ENCODE assay signal across 9 mouse cellular contexts in the genomic region with DNA sequence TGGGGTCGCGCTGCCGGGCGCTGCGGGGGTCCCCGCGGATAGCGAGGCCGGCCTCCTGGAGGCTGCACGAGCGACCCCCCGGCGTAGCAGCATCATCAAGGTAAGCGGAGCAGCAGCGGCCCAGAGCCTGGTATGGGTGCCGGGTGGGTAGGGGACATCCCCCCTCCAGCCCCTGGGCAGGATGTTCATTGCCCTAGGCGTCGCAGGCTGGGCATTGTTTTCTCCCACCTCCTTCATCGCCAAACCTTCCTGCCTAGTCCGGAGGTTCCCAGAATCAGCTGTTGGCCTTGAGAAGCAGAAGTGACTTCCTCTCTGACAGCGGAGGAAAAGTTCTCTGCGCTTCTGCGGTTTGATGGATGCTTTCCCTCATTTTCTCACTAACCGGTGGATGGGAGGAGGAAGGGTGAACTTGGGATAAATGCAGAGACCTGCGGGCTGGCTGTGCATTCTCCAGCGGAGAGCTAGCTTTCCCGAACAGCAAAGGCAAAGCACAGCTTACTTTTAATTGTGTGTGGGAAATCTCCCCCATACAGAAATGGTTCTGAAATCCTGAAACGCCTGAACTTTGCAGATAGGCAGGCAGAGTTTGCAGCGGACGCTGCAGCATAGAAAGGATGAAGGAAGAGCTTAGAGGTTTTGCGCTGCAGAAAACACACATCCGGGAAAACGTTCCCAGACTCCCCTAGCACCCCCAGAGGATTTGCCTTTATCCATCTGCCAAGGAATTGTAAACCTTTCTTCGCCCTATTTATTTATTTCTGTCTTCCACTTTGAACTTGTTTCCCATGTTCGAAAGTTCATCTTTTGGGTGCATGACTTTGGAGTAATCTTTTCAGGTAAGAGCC. TPM values are rescaled to one million over a fixed set of nuclear protein-coding genes. Genes with fewer than 3 reads are reported as not detected.
DNase-seq lines count a peak whose midpoint lies in the region; ATAC-seq lines count a peak whose summit lies in the region.
"Had no signal": no experiment of that assay in that cellular context is flagged by ENCODE, and none has a peak within 500 bp of the region (broad histone marks: within the 10 kb centered on the region; RNA-seq: fewer than 3 reads in every experiment).

No protein-coding gene starts in this region.

- peak; percentile 35 for DNase-seq in gastrocnemius, postnatal 10 days
- DNase-seq in gastrocnemius, postnatal 14 days, result no peak
- DNase-seq in adrenal gland, postnatal 14 days, result peak; percentile 20
- peak; percentile 63 for DNase-seq in hindbrain, embryonic 11.5 days (ENCODE audit: low spot score)
- peak; percentile 27 to 43 for DNase-seq in layer of hippocampus, postnatal 36 days
- DNase-seq in lung, postnatal 36 days, result peak; percentile 20

- H3K36me3 ChIP-seq in embryonic facial prominence, embryonic 15.5 days, result no peaks in the 10 kb centered on the region
- H3K36me3 ChIP-seq in hindbrain, embryonic 11.5 days (ENCODE audit: control insufficient read depth, insufficient read depth, low read length), result no peaks in the 10 kb centered on the region
- no peaks in the 10 kb centered on the region for H3K36me3 ChIP-seq in stomach, embryonic 16.5 days (ENCODE audit: control insufficient read depth, insufficient read depth, low read length)
- H3K36me3 ChIP-seq: G1E had no signal

- peak overlapping the region; percentile 26 for H3K9ac ChIP-seq in embryonic facial prominence, embryonic 15.5 days
- peak overlapping the region; percentile 66; the same call in 1 of the 2 replicates for H3K9ac ChIP-seq in hindbrain, embryonic 11.5 days (ENCODE audit: low read depth, low read length)
- H3K9ac ChIP-seq in stomach, embryonic 16.5 days (ENCODE audit: low read length), result peak overlapping the region; percentile 82

- no peak for ATAC-seq in embryonic facial prominence, embryonic 15.5 days (ENCODE audit: insufficient number of reproducible peaks, low FRiP score, low TSS enrichment, low read depth)
- ATAC-seq in hindbrain, embryonic 11.5 days (ENCODE audit: low FRiP score), result peak; percentile 33
- ATAC-seq in stomach, embryonic 16.5 days (ENCODE audit: insufficient read depth, low FRiP score), result no peak

- H3K27me3 ChIP-seq in embryonic facial prominence, embryonic 15.5 days, result peaks cover 8% of the 10 kb centered on the region; the same call in 1 of the 2 replicates
- H3K27me3 ChIP-seq in hindbrain, embryonic 11.5 days (ENCODE audit: control insufficient read depth, insufficient read depth, low read length), result no peaks in the 10 kb centered on the region
- no peaks in the 10 kb centered on the region for H3K27me3 ChIP-seq in stomach, embryonic 16.5 days (ENCODE audit: control insufficient read depth, insufficient read depth, low read length)

- H3K4me3 ChIP-seq in embryonic facial prominence, embryonic 15.5 days (replicated peaks), result peak overlapping the region; percentile 70
- H3K4me3 ChIP-seq in hindbrain, embryonic 11.5 days (ENCODE audit: low read depth, low read length), result peak overlapping the region; percentile 69
- H3K4me3 ChIP-seq in stomach, embryonic 16.5 days (replicated peaks; ENCODE audit: low read length), result peak overlapping the region; percentile 87

- peak overlapping the region; percentile 31 for H3K27ac ChIP-seq in embryonic facial prominence, embryonic 15.5 days (replicated peaks)
- H3K27ac ChIP-seq in hindbrain, embryonic 11.5 days (ENCODE audit: low read depth, low read length), result peak overlapping the region; percentile 42
- peak overlapping the region; percentile 74 for H3K27ac ChIP-seq in stomach, embryonic 16.5 days (ENCODE audit: low read length)

- H3K4me2 ChIP-seq in embryonic facial prominence, embryonic 15.5 days (replicated peaks), result peak overlapping the region; percentile 85
- H3K4me2 ChIP-seq in hindbrain, embryonic 11.5 days (replicated peaks; ENCODE audit: low read depth, low read length), result peak overlapping the region; percentile 85
- H3K4me2 ChIP-seq in stomach, embryonic 16.5 days (ENCODE audit: low read depth, low read length), result peak overlapping the region; percentile 95

- no peaks in the 10 kb centered on the region for H3K9me3 ChIP-seq in embryonic facial prominence, embryonic 15.5 days (replicated peaks)
- no peaks in the 10 kb centered on the region for H3K9me3 ChIP-seq in hindbrain, embryonic 11.5 days (ENCODE audit: control insufficient read depth, low read length)
- H3K9me3 ChIP-seq in stomach, embryonic 16.5 days (replicated peaks; ENCODE audit: control insufficient read depth, low read length), result no peaks in the 10 kb centered on the region

- WGBS in embryonic facial prominence, embryonic 15.5 days, result 3% methylated on average over 35 of the region's 35 CpGs
- 4% methylated on average over 34 of the region's 35 CpGs for WGBS in hindbrain, embryonic 11.5 days
- 3% methylated on average over 35 of the region's 35 CpGs for WGBS in stomach, embryonic 16.5 days

- intact Hi-C loops in gastrocnemius, postnatal 14 days (cut with DNase I; ENCODE audit: low total_unique reads), result loop anchor here (10.0 kb wide), 1 partner anchor 468 kb away; no protein-coding TSS in a partner anchor

- H3K4me1 ChIP-seq in embryonic facial prominence, embryonic 15.5 days, result peaks cover 17% of the 10 kb centered on the region
- no peaks in the 10 kb centered on the region for H3K4me1 ChIP-seq in hindbrain, embryonic 11.5 days (replicated peaks; ENCODE audit: control insufficient read depth, insufficient read depth, low read length)
- H3K4me1 ChIP-seq in stomach, embryonic 16.5 days (ENCODE audit: control insufficient read depth, insufficient read depth, low read length), result 0 out of 2 replicates have a peak, but pooled peaks cover 2% of the 10 kb centered on the region

RNA-seq across cellular contexts. Expression of a gene that starts 1.0 kb away (rescaled TPM):
- 1 to 10 TPM; 7.4 to 7.7 TPM for total RNA-seq in gastrocnemius, postnatal 10 days (2021)
- 1 to 10 TPM; 5.2 to 6.0 TPM for total RNA-seq in gastrocnemius, postnatal 14 days (2021)
- total RNA-seq in adrenal gland, postnatal 14 days (2021), result 5.3 and 6.2 TPM in 2 replicates
- 2.2 and 2.5 TPM in 2 replicates for polyA plus RNA-seq in embryonic facial prominence, embryonic 15.5 days (2015; fragmentation: Nextera tagmentation; extraction: Ambion mirVana)
- polyA plus RNA-seq in hindbrain, embryonic 11.5 days (2014; fragmentation: Nextera tagmentation; extraction: Ambion mirVana), result 2.1 and 2.8 TPM in 2 replicates
- total RNA-seq in layer of hippocampus, postnatal 36 days (2021), result 10 to 100 TPM; 29.0 to 33.1 TPM
- 1.9 and 2.2 TPM in 2 replicates for polyA plus RNA-seq in stomach, embryonic 16.5 days (2015; fragmentation: Nextera tagmentation; extraction: Ambion mirVana)
- polyA plus RNA-seq: G1E had no signal

RNA-seq across cellular contexts. Expression of a gene that starts 43.5 kb away (rescaled TPM):
- total RNA-seq in gastrocnemius, postnatal 10 days (2021), result under 1 TPM in 1 of 2 experiments, not detected in 1; 0.34 TPM
- total RNA-seq in gastrocnemius, postnatal 14 days (2021), result not detected
- total RNA-seq in adrenal gland, postnatal 14 days (2021), result 0.45 and 0.48 TPM in 2 replicates
- 0.07 and 0.32 TPM in 2 replicates for polyA plus RNA-seq in embryonic facial prominence, embryonic 15.5 days (2015; fragmentation: Nextera tagmentation; extraction: Ambion mirVana)
- polyA plus RNA-seq in hindbrain, embryonic 11.5 days (2014; fragmentation: Nextera tagmentation; extraction: Ambion mirVana), result 0.20 and 0.42 TPM in 2 replicates
- total RNA-seq in layer of hippocampus, postnatal 36 days (2021), result under 1 TPM in 1 of 2 experiments, not detected in 1; 0.83 TPM
- 0.30 and 0.43 TPM in 2 replicates for polyA plus RNA-seq in stomach, embryonic 16.5 days (2015; fragmentation: Nextera tagmentation; extraction: Ambion mirVana)
- polyA plus RNA-seq: G1E had no signal

Comparison
In these comparisons a context has a peak if more than half of its experiments do, and no peak if none do; other contexts are left out.
1. H3K9ac ChIP-seq: peak in every context shown above with its lines; median percentile 82 in stomach, embryonic 16.5 days; 66 in hindbrain, embryonic 11.5 days; 26 in embryonic facial prominence, embryonic 15.5 days.